Mouse (Mus musculus) megakaryocyte, embryonic 14.5 days (primary cell): ENCODE measurements around the gene Trabd2b.

Experiments used
- FLI1 ChIP-seq: IDR thresholded peaks from 2 replicates; pipeline ENCODE4 v1.6.1; 2012; ENCODE audit warnings: low read length, inconsistent platforms, mixed read lengths
- GATA1 ChIP-seq: IDR thresholded peaks from 3 replicates; pipeline ENCODE4 v1.6.1; 2012; ENCODE audit warnings: mixed read lengths, low read length, inconsistent platforms, borderline replicate concordance

DNA sequence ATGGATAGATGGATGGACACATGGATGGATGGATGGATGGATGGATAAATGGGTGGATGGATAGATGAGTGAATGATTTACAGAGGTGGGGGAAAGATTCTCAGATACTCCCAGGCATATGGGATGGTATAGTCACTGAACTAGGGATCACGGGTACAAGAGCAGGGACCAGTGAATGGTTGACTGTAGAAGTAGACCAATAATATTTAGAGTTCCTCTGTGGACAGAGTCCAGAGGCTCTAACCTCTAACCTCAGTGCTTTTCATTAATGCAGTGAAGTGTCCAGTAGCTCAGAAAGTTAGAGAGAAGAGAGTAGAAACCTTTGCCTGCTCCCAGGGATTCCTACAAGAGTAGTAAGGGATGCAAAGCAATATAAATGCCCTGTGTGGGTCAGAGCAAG, 93.1 kb downstream of the Trabd2b start:
- TF ChIP-seq GATA1 (no peak), FLI1 (no peak)
